Mouse (Mus musculus): Measurements from ENCODE around the gene Zdhhc15. TPM values are rescaled to one million over a fixed set of nuclear protein-coding genes. Genes with fewer than 3 reads are reported as not detected.
"Not testable (repeated sequence)": the region's sequence is repeated elsewhere in the genome, so short reads cannot be mapped to it uniquely, and the experiment has no call there.

The Zdhhc15 gene
- total and polyA plus RNA-seq, 3 experiments = not detected

GRCm38 (mm10) chrX:104612531-104612930, 58.3 kb downstream of the Zdhhc15 start:
- H3K9me3 ChIP-seq (replicated peaks; ENCODE audit: insufficient read depth, low read length) = no peaks in the 10 kb centered on the region
- no peaks in the 10 kb centered on the region for H3K36me3 ChIP-seq (ENCODE audit: control insufficient read depth in 1 of 2, insufficient read depth in 2 of 2, low read length in 2 of 2)
- no peak overlapping the region for H3K4me3 ChIP-seq (ENCODE audit: control insufficient read depth in 1 of 2, insufficient read depth in 1 of 2, low read depth in 2 of 2, low read length in 2 of 2)
- no peak for TF ChIP-seq TBP (IDR thresholded peaks at IDR 0.05; ENCODE audit: low read depth, low read length)
- TF ChIP-seq HCFC1 (IDR thresholded peaks at IDR 0.05; ENCODE audit: low read depth, low read length) = no peak
- TF ChIP-seq EP300 (IDR thresholded peaks at IDR 0.05; ENCODE audit: low read depth in 1 of 2, low read length in 2 of 2) = no peak
- no peaks in the 10 kb centered on the region for H3K27me3 ChIP-seq (ENCODE audit: control insufficient read depth in 1 of 2, insufficient read depth in 2 of 2, low read length in 2 of 2)
- DNase-seq (ENCODE audit: low read depth, low spot score) = no peak
- H3K27ac ChIP-seq (ENCODE audit: control insufficient read depth, low read depth, low read length) = no peak overlapping the region
- H3K9ac ChIP-seq (ENCODE audit: control insufficient read depth, low read depth, low read length, poor library complexity, severe bottlenecking) = no peak overlapping the region
- no peaks in the 10 kb centered on the region for H3K79me2 ChIP-seq (ENCODE audit: control insufficient read depth, insufficient read depth, low read length, poor library complexity)
- no peaks in the 10 kb centered on the region for H3K4me1 ChIP-seq (ENCODE audit: control insufficient read depth in 1 of 2, insufficient read depth in 2 of 2, low read length in 2 of 2)

GRCm38 (mm10) chrX:104603738-104604430, 67.0 kb downstream of the Zdhhc15 start:
- not testable (repeated sequence) for DNase-seq (ENCODE audit: low read depth, low spot score); H3K9me3 ChIP-seq (replicated peaks; ENCODE audit: insufficient read depth, low read length); H3K79me2 ChIP-seq (ENCODE audit: control insufficient read depth, insufficient read depth, low read length, poor library complexity); H3K27me3 ChIP-seq (ENCODE audit: control insufficient read depth in 1 of 2, insufficient read depth in 2 of 2, low read length in 2 of 2); H3K36me3 ChIP-seq (ENCODE audit: control insufficient read depth in 1 of 2, insufficient read depth in 2 of 2, low read length in 2 of 2); H3K27ac ChIP-seq (ENCODE audit: control insufficient read depth, low read depth, low read length); H3K9ac ChIP-seq (ENCODE audit: control insufficient read depth, low read depth, low read length, poor library complexity, severe bottlenecking); H3K4me3 ChIP-seq (ENCODE audit: control insufficient read depth in 1 of 2, insufficient read depth in 1 of 2, low read depth in 2 of 2, low read length in 2 of 2); H3K4me1 ChIP-seq (ENCODE audit: control insufficient read depth in 1 of 2, insufficient read depth in 2 of 2, low read length in 2 of 2)

- H3K4me1 ChIP-seq (ENCODE audit: control insufficient read depth in 1 of 2, insufficient read depth in 2 of 2, low read length in 2 of 2); H3K27me3 ChIP-seq (ENCODE audit: control insufficient read depth in 1 of 2, insufficient read depth in 2 of 2, low read length in 2 of 2); H3K36me3 ChIP-seq (ENCODE audit: control insufficient read depth in 1 of 2, insufficient read depth in 2 of 2, low read length in 2 of 2); H3K9me3 ChIP-seq (replicated peaks; ENCODE audit: insufficient read depth, low read length); H3K4me3 ChIP-seq (ENCODE audit: control insufficient read depth in 1 of 2, insufficient read depth in 1 of 2, low read depth in 2 of 2, low read length in 2 of 2); H3K79me2 ChIP-seq (ENCODE audit: control insufficient read depth, insufficient read depth, low read length, poor library complexity); DNase-seq (ENCODE audit: low read depth, low spot score); H3K27ac ChIP-seq (ENCODE audit: control insufficient read depth, low read depth, low read length); H3K9ac ChIP-seq (ENCODE audit: control insufficient read depth, low read depth, low read length, poor library complexity, severe bottlenecking): not testable (repeated sequence)
Measured at GRCm38 (mm10) chrX:104602168-104602859, 68.5 kb downstream of the Zdhhc15 start.

- no peak for DNase-seq (ENCODE audit: low read depth, low spot score)
- no peaks in the 10 kb centered on the region for H3K9me3 ChIP-seq (replicated peaks; ENCODE audit: insufficient read depth, low read length)
- H3K4me1 ChIP-seq (ENCODE audit: control insufficient read depth in 1 of 2, insufficient read depth in 2 of 2, low read length in 2 of 2) = no peaks in the 10 kb centered on the region
- H3K9ac ChIP-seq (ENCODE audit: control insufficient read depth, low read depth, low read length, poor library complexity, severe bottlenecking) = no peak overlapping the region
- no peak overlapping the region for H3K27ac ChIP-seq (ENCODE audit: control insufficient read depth, low read depth, low read length)
- no peaks in the 10 kb centered on the region for H3K79me2 ChIP-seq (ENCODE audit: control insufficient read depth, insufficient read depth, low read length, poor library complexity)
- TF ChIP-seq SMC3 (IDR thresholded peaks at IDR 0.05; ENCODE audit: low read depth, low read length) = no peak
- H3K27me3 ChIP-seq (ENCODE audit: control insufficient read depth in 1 of 2, insufficient read depth in 2 of 2, low read length in 2 of 2) = no peaks in the 10 kb centered on the region
- H3K36me3 ChIP-seq (ENCODE audit: control insufficient read depth in 1 of 2, insufficient read depth in 2 of 2, low read length in 2 of 2) = no peaks in the 10 kb centered on the region
- no peak overlapping the region for H3K4me3 ChIP-seq (ENCODE audit: control insufficient read depth in 1 of 2, insufficient read depth in 1 of 2, low read depth in 2 of 2, low read length in 2 of 2)
Measured at GRCm38 (mm10) chrX:104573946-104574345, 96.9 kb downstream of the Zdhhc15 start.
